Mouse (Mus musculus) cerebellum, adult 11-12 months (tissue): ENCODE results near the gene Pnmt.

Experiments used
- DNase-seq: peaks from one replicate; pipeline ENCODE4 v3.0.0; 2022

Pnmt gene

GRCm38 (mm10) chr11:98384721-98385637 is 1.3 kb upstream of the Pnmt start:
- DNase-seq = no peak

- peak; percentile 22 for DNase-seq
Observed at GRCm38 (mm10) chr11:98386596-98386995, 346 bp downstream of the Pnmt start.

- DNase-seq = peak; percentile 27
Observed at GRCm38 (mm10) chr11:98387056-98387577, 867 bp downstream of the Pnmt start.

DNA sequence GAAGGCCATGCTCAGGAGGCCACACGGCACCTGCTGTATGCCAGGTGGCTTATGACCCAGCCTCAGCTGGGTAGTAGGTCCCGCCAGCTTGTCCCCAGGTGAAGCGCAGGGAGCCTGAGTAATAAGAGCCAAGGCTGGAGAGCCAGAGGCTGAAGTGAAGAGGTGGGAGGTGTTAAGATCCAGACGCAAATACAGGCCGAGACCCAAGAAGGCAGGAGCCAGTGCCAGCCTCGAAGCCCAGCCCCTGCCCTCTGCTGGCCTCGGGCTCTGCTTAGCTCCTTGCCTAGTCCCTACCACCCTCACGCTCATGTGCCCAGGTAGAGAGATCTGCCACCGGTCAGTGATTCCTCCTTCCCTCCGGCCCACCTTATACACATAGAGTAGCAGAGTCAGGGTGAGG is 2.0 kb downstream of the Pnmt start:
- DNase-seq = peak; percentile 15

- DNase-seq = peak; percentile 69
Observed at GRCm38 (mm10) chr11:98389221-98389780, 3.1 kb downstream of the Pnmt start.

DNA sequence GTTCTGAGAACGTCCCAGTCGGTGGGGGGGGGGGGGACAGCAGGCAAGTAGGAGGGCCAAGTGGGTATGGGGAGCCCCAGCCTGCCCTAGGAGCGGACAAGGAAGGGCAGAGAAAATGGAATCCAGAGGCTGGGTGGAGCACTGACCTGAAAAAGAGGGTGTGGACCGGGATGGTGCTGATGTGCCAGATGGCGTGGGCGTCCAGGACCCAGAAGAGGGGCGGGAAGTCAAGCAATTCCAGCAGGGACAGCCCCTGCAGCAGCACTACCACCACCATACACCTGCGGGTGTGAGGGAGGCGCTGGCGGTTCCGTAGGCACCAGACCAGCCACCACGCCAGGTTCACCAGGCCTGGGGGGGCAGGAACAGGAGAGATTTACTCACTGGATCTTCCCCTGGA is 3.9 kb downstream of the Pnmt start:
- peak; percentile 37 for DNase-seq

DNA sequence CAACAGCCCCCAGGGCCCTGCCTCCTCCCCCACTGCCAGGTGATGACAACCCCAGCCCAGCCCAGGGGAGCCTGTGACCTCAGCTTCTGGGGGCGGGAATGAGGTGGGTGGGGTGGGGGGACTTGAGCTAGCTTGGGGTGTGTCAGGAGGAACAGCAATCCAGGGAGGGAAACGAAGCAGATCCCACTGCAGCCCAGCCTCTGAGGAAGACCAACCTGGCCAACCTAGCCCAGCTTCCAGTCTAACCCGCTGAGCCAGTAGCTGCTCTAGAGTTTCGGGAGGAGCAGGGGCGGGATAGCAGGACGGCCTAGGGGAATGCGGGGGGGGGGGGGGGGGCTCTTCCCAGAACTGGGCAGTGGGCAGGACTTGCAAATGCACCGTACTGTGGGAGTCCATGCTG is 5.8 kb downstream of the Pnmt start:
- no peak for DNase-seq

GRCm38 (mm10) chr11:98392645-98393044 is 6.4 kb downstream of the Pnmt start:
- no peak for DNase-seq

DNA sequence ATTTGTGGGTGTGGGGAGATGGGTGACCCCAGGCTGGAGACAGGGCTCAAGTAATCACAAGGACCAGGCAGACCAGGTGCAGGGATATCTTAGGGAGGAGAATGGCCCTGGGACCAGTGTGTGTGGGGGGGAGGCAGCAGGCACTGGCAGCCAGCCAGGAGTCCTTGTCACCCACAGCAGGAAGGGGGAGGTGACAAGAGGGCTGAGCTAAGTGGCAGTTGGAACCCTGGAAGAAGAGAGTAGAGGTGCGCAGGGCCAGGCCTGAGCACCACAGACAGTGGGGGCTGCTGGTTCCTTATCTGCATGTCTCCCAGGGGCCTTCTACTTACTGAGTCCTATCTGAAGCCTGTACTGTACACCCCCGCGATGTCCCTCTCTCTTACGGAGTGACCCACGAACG is 7.1 kb downstream of the Pnmt start:
- peak; percentile 31 for DNase-seq

GRCm38 (mm10) chr11:98394301-98394700 is 8.1 kb downstream of the Pnmt start:
- no peak for DNase-seq

DNA sequence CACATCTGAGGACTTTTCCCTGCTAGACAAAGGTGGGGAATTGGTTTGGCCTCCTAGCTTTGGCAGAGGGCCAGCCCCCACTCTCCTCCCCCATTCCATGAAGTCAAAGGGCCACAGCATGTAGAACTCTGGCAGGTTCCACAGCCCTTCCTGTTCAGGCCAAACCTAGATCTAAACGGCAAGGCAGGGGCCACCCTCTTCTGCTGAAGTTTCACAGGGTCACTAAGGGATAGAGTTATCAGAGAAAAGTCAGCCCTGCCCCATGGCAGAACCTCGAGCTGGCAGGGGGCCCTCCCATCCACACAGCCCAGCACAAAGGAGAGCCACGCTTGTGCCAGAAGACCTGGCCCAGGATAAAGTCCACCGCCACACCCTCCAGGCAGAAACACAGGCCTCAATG is 8.8 kb downstream of the Pnmt start:
- peak; percentile 27 for DNase-seq

DNA sequence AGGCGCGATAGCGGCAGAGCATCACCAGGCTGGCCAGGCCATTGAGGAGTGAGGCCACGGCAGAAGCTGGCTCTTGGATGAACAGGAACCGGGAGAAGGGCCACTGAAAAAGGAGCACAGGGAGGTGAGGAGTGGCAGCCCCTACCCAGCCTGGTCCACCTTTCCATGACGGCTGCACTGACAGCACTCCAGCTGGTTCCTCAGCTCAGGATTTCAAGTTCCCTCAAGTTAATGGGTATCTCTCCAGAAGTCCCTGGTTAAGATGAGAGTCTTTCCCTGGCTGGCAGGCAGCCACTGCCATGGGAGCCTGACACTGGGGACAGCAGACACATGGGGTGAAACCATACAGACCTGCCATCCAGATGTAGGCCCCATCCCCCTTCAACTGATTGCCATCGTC is 11.7 kb downstream of the Pnmt start:
- peak; percentile 46 for DNase-seq

DNA sequence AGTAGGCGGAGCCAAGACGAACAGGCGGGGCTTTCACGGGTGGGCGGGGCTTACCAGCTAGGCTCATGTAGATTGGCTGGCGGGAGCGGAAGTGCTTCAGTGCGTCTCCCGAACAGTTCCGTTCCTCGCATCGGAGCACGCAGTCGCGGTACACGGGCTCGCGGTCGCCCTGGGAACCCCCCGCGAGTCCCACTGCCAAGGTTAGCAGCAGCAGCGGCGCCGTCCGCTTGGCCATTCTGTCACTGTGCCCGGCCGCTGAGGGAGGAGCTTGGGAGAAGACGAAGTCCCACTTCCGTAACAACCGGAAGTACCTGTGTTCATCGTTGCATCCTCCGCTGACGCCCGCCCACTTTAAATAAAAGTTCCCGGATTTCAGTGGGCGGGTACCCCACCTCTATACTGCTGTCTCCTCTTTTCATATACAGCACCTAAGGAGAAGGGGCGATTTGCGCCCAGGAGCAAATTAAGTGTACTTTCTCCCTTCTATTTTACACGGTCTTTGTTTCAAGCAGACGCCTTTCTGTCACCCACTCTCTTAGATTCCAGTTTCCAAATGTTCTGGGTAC is 14.0 kb downstream of the Pnmt start, which contains the start of gene Pgap3:
Gene Pgap3, minus strand, starts transcription at position 330 of the 566 bp plus-strand sequence.
- DNase-seq = peak; percentile 91

- peak; percentile 36 for DNase-seq
Observed at GRCm38 (mm10) chr11:98400816-98401215, 14.6 kb downstream of the Pnmt start.

DNA sequence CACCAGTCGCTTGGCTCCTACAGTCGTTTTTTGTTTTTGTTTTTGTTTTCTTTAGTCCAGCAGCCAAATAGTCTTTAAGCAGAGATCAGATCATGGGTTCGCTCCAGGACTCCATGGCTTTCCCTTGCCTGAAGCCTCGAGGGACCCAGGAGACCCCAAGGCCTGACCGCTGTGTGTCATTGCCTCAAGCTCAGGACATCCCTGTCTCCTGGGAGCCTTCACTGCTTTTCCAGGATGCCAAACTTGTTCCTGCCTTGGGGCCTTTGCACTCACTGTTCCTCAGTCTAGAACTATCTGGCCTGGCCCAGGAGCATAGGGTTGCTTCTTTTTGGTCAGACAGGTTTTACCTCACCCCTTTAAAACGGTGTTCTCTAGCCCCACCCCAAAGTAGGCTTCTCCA is 20.4 kb downstream of the Pnmt start:
- no peak for DNase-seq

GRCm38 (mm10) chr11:98408872-98409271 is 22.6 kb downstream of the Pnmt start:
- DNase-seq = no peak

DNA sequence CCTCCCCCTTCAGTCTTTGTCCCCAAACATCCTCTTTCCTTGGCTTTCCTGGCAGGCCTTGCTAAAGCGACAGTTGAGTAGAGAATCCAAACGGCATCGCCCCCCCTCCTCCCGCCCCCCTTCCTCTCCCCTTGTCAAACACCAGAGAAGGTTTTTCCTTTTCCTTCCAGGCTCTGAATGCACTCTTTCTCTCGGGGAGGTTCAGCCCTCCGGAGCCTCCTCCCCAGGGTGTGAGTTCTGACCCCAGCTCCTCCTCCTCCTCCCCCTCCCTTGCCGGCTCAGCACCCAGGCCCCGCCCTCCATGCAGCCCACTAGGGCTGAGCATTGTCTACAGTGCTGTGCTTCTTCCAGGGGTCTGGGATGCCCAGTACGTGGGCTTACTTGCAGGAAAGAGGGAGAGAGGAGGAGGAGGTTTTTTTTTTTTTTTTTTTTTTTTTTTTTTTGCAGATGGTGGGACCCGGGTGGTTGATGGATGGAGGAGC is 23.1 kb downstream of the Pnmt start:
- no peak for DNase-seq

GRCm38 (mm10) chr11:98412273-98412796 is 26.1 kb downstream of the Pnmt start, which contains the start of gene Erbb2:
Gene Erbb2 (plus strand): TSS chr11:98412470.
- DNase-seq = no peak

DNA sequence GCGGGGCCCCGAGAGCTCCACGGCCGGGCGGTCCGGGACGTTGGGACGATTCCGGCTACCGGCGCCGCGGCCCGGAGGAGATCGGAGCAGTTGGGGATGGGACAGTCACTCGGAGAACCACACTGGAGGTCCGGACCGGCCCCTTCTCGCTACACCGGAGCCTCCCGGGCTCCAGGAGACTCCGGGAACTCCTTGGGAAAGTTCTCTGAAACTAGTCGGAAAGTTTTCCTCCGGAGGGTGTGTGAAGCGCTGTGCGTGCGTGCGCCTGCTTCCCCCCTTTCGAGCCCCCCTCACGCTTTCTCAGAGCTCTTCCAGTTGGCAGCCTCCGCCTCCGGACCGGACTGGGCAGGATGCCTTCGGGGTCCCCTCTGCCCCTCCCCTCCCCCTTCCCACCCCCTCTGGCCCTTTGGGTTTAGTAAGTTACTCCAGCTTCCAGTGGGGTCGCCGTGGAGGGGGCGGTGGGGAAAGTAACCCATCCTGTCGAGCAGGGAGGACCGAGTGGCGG is 26.6 kb downstream of the Pnmt start:
- DNase-seq = no peak

DNA sequence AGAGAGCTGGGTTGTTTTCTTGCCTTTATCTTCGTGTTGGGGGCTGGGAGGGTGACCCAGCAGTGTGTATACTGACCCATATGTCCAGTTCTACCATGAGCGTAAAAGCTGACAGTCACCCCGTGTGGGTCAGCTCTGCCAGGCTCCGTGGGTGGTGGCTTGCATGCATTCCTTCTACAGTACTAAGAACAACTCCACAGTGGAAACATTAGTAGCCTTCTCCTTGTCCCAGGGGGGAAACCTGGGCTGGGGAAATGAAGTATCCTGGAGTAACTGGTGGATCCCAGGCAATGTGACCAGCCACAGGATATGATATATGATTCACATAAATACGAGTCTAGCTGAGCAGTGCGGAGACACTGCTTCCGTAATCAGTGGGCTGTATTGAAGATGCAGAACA is 27.5 kb downstream of the Pnmt start:
- DNase-seq = no peak

DNA sequence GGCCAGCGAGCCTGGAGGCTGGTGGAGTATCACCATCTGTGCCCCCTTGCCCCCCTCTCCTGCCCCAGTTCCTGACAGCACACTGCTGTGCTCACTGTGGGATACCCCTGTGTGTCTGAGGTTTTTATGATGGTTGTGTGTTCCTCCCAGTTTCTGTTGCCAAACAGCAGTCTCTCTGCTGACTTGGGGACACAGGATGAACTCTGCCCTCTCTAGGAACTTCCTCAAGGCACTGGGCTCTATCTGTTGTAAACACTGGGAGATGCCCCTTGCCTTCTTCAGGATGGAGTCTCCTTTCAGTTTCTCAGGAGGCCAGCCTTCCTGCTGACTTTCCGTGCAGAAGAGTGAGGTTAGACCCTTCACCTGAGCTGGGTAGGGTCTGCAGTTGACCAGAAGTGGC is 27.9 kb downstream of the Pnmt start:
- DNase-seq = no peak

- no peak for DNase-seq
Observed at GRCm38 (mm10) chr11:98417074-98417473, 30.8 kb downstream of the Pnmt start.

DNA sequence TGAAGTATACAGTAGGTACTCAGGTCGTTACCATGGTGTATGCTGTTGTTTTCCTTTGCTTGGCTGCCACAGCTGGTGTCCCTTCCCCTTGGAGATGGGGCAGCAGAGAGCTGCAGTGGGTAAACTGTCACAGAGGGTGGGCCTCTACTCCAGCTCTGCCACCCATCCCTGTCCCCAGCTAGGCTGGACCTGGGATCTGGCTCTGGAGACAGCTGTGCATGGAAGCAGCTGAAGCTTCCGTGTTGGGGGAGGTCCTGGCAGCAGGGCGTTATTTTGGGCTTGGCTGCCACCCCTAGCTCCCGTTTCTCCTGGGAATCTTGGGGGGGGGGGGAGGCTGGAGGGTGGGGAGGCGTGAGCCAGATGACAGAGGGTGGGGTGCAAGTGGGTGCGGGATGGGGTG is 32.0 kb downstream of the Pnmt start:
- no peak for DNase-seq
